Mouse (Mus musculus) kidney, adult 2 months (tissue): ENCODE results near the gene Helt. TPM values are rescaled to one million over a fixed set of nuclear protein-coding genes. Genes with fewer than 3 reads are reported as not detected.

Source experiments
- DNase-seq: peaks from one replicate; pipeline ENCODE4 v3.0.0; 2021
- H3K27ac ChIP-seq: fragments of 200-500 bp; 2 replicates; pipeline ENCODE4 v1.5.1; 2012; ENCODE audit warnings: low read depth, low read length, control low read depth, inconsistent platforms; ENCODE audit not compliant: insufficient read depth
- H3K27me3 ChIP-seq: fragments of 200-500 bp; replicated peaks from 2 replicates; pipeline ENCODE4 v1.6.1; 2012; ENCODE audit warnings: mild to moderate bottlenecking, moderate library complexity, low read length, inconsistent platforms; ENCODE audit not compliant: control insufficient read depth, insufficient read depth
- H3K36me3 ChIP-seq: fragments of 200-500 bp; 2 replicates; pipeline ENCODE4 v1.6.1; 2012; ENCODE audit warnings: mild to moderate bottlenecking, moderate library complexity, low read length, inconsistent platforms; ENCODE audit not compliant: control insufficient read depth, insufficient read depth
- H3K4me1 ChIP-seq: fragments of 200-500 bp; 2 replicates; pipeline ENCODE4 v1.6.1; 2011; ENCODE audit warnings: low read length; ENCODE audit not compliant: control insufficient read depth, insufficient read depth
- H3K4me3 ChIP-seq: fragments of 200-500 bp; 2 replicates; pipeline ENCODE4 v1.5.1; 2011; ENCODE audit warnings: mild to moderate bottlenecking, low read depth, low read length, control low read depth; ENCODE audit not compliant: insufficient read depth
- CTCF ChIP-seq: fragments of 200-500 bp; conservative IDR thresholded peaks from 2 replicates; pipeline ENCODE4 v1.5.1; 2011; ENCODE audit warnings: low read depth, mild to moderate bottlenecking, control low read depth, low read length, moderate library complexity, mixed read lengths; ENCODE audit not compliant: insufficient read depth, insufficient read length
- POLR2A ChIP-seq: fragments of 200-500 bp; IDR thresholded peaks from one replicate; pipeline ENCODE4 v1.6.1; 2011; ENCODE audit warnings: low read depth, low read length, control low read depth
- WGBS: fragments of 180-500 bp; shearing (Covaris S2); methylation state at CpG from one replicate; pipeline ENCODE4 v1.1.7; 2018; 5-methylcytosine and 5-hydroxymethylcytosine counted together
- polyA plus RNA-seq: library from polyadenylated mRNA; depleted of rRNA; stranded (reverse); fragments of >200 nt; gene quantifications from 2 replicates; pipeline ENCODE4 v1.2.3, GENCODE M21; 2012; rRNA removed

Helt gene
- polyA plus RNA-seq, 1 experiment = not detected

GRCm38 (mm10) chr8:46257921-46258682, 36.4 kb downstream of the Helt start:
- H3K36me3 ChIP-seq = no peaks in the 10 kb centered on the region
- H3K27me3 ChIP-seq = no peaks in the 10 kb centered on the region
- no peak for DNase-seq
- H3K27ac ChIP-seq = no peak overlapping the region
- no peak overlapping the region for H3K4me3 ChIP-seq
- no peaks in the 10 kb centered on the region for H3K4me1 ChIP-seq
- no peak for TF ChIP-seq POLR2A
- no peak for TF ChIP-seq CTCF
- 45% methylated on average over 19 of the region's 19 CpGs for WGBS

DNA sequence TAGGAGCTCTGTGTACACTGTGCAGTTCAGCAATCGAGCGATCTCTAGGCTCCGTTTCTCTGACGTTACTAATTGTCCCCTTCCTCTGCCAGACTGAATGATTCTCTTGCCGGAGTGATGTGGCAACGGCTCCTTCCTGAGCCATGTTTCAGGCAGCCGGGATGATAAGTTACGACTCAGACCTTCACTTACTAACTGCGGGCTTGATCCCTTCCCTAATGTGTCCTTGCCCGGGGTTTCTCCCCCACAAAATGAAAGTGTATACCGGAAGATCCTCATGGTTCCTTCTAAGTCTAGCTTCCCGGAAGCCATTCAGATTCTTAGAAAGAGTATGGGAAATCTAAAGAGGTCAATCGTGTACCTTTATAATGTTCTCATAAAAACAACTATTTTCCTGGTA, 42.0 kb downstream of the Helt start:
- H3K4me1 ChIP-seq = no peaks in the 10 kb centered on the region; the same call in 1 of the 2 replicates
- no peak for TF ChIP-seq CTCF
- no peak for TF ChIP-seq POLR2A
- no peaks in the 10 kb centered on the region for H3K36me3 ChIP-seq
- H3K27ac ChIP-seq = no peak overlapping the region
- DNase-seq = no peak
- H3K27me3 ChIP-seq = no peaks in the 10 kb centered on the region
- H3K4me3 ChIP-seq = no peak overlapping the region
- 44% methylated on average over 13 of the region's 13 CpGs for WGBS

- Histone ChIP-seq H3K36me3 (no peaks in the 10 kb centered on the region), H3K4me1 (no peaks in the 10 kb centered on the region; the same call in 1 of the 2 replicates), H3K27ac (no peak overlapping the region), H3K4me3 (no peak overlapping the region), H3K27me3 (no peaks in the 10 kb centered on the region)
- WGBS = 55% methylated on average over 10 of the region's 10 CpGs
- no peak for DNase-seq
- TF ChIP-seq CTCF (no peak), POLR2A (no peak)
Measured at GRCm38 (mm10) chr8:46251561-46251960, 42.9 kb downstream of the Helt start.

- no peaks in the 10 kb centered on the region for H3K36me3 ChIP-seq
- no peak for TF ChIP-seq POLR2A
- no peak for TF ChIP-seq CTCF
- 76% methylated on average over 11 of the region's 11 CpGs for WGBS
- no peak for DNase-seq
- no peaks in the 10 kb centered on the region for H3K4me1 ChIP-seq
- H3K27ac ChIP-seq = no peak overlapping the region
- no peaks in the 10 kb centered on the region for H3K27me3 ChIP-seq
- no peak overlapping the region for H3K4me3 ChIP-seq
Measured at GRCm38 (mm10) chr8:46246346-46246745, 48.1 kb downstream of the Helt start.

GRCm38 (mm10) chr8:46242946-46243345, 51.5 kb downstream of the Helt start:
- no peaks in the 10 kb centered on the region for H3K27me3 ChIP-seq
- no peak for TF ChIP-seq CTCF
- no peak for TF ChIP-seq POLR2A
- no peak for DNase-seq
- H3K27ac ChIP-seq = no peak overlapping the region
- H3K36me3 ChIP-seq = no peaks in the 10 kb centered on the region
- WGBS = 71% methylated on average over 7 of the region's 7 CpGs
- H3K4me1 ChIP-seq = no peaks in the 10 kb centered on the region
- no peak overlapping the region for H3K4me3 ChIP-seq

Other genes starting within 250 kb of the Helt start
- 6.2 and 7.4 TPM in 2 replicates for gene Cfap97, start 142.9 kb downstream of the Helt start, polyA plus RNA-seq
- 8.6 and 9.8 TPM in 2 replicates for gene Snx25, start 142.5 kb downstream of the Helt start, polyA plus RNA-seq
- 502 TPM in 2 replicates for gene Slc25a4, start 83.4 kb downstream of the Helt start, polyA plus RNA-seq
- 206 and 212 TPM in 2 replicates for gene Acsl1, start 176.4 kb upstream of the Helt start, polyA plus RNA-seq